Mouse (Mus musculus) induced T-regulatory cell, adult 2 months (primary cell): Measurements from ENCODE around the gene Eps15.
"Not testable (repeated sequence)": the region's sequence is repeated elsewhere in the genome, so short reads cannot be mapped to it uniquely, and the experiment has no call there.

Experiments
- DNase-seq: peaks from one replicate; pipeline ENCODE4 v3.0.0-alpha.2; 2012; ENCODE audit warnings: low read depth

Gene Eps15

GRCm38 (mm10) chr4:109400366-109400980 is 120.4 kb downstream of the Eps15 start:
- DNase-seq: no peak

DNA sequence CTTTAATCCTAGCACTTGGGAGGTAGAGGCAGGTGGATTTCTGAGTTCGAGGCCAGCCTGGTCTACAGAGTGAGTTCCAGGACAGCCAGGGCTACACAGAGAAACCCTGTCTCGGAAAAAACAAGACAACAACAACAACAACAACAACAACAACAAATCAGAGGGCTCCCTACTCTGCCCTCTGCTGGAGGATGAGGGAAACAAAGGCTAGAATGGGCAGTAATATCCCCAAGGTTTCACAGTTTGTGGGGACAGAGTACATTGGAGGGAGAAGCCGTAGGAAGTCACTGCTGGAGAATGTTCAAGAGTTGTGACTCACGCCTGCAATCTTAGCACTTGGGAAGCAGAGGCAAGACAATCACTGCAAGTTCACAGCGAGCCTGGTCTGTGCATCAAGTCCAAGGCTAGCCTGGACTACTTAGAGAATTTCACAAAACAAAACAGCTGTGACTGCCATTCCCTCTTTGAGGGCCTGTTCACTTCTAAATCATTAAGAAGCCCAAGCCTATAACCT is 121.2 kb downstream of the Eps15 start:
- peak; percentile 7 for DNase-seq

DNA sequence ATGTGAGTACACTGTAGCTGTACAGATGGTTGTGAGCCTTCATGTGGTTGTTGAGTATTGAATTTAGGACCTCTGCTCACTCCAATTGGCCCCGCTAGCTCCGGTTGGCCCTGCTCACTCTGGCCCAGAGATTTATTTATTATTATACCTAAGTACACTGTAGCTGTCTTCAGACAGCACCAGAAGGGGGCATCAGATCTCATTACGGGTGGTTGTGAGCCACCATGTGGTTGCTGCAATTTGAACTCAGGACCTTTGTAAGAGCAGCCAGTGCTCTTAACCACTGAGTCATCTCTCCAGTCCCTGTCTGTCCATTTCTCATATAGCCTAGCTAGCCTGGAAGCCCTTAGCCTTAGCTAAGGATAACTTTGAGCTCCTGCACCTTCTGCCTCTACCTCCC is 124.8 kb downstream of the Eps15 start:
- not testable (repeated sequence) for DNase-seq

- DNase-seq: no peak
Measured at GRCm38 (mm10) chr4:109405415-109405814, 125.3 kb downstream of the Eps15 start.

DNA sequence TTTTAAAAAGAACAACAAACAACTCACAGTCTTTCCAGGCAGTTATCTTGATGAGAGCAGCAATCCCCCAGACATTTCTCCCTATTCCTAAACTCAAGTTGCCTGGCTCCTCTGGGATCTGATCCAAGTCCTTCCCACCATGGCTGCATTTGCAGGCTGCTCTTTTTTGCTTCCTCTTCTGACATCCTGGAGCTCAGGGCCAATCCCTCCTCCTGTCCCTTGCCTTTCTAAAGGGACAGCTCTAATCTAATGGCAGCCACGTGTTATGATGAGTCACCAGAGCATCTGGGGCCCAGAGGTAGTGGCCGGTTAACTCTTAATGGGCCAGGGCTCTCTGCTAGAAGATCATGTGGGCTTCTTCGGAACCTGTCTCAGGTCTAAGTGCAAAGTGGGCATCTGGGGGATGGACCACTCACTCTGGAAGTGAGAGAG is 126.0 kb downstream of the Eps15 start:
- no peak for DNase-seq

DNA sequence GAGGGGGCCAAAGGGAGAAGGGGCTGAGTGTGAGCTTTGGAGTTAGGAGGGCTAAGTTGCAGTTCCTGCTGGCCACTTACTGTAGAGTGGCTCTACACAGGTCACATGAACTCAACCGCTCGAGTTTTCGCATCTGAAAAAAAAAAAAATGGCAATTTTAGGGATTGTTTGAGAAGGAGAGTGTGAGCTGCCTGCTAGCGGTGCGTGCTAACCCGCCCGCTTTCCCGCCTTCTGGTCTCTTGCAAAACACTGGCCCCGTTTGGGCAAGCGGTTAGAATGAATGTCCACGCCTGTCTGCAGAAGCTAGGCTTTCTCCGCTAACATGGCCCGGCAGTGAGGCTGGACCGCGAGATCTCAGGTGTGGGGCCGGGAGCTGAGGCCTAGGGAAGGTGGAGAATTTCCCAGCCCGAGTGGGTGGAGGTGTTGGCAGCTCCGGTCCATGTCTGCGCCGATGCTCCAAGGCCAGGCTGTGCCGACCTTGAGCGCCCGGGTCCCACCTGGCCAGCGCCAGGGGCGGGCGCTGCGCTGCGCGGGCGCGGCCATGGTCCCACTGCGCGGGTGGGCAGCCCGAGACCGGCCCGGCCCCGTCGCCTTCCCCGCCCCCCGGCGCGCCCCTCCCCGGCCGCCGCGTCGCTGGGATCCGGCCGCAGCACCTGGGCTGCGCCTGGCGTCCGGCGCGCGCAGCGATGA is 126.6 kb downstream of the Eps15 start, which contains the start of gene Ttc39a:
TSS of gene Ttc39a (plus strand) at position 138 of the 690 bp plus-strand sequence.
- no peak for DNase-seq

DNA sequence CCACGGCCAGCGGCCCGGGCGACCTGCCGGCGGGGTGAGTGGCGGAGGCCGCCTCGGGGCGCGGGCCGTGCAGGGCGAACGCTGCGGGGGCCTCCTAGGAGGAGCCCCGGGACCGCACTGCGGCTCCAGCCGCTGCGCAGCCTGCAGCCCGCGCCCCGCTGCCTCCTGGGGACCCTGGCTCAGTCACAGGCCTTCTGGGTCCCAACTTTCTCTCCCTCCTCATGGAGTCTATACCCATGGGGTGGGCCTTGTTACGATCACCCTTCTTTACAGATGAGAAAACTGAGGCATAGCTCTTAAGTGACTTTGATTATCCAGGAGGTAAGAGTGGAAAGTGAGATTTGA is 127.1 kb downstream of the Eps15 start:
- DNase-seq: no peak

- no peak for DNase-seq
Measured at GRCm38 (mm10) chr4:109407701-109408485, 127.8 kb downstream of the Eps15 start.

- no peak for DNase-seq
Measured at GRCm38 (mm10) chr4:109410681-109411376, 130.8 kb downstream of the Eps15 start.

- no peak for DNase-seq
Measured at GRCm38 (mm10) chr4:109411377-109411967, 131.4 kb downstream of the Eps15 start.

GRCm38 (mm10) chr4:109412233-109412632 is 132.2 kb downstream of the Eps15 start:
- no peak for DNase-seq

- DNase-seq: no peak
Measured at GRCm38 (mm10) chr4:109417998-109418397, 137.9 kb downstream of the Eps15 start.

DNA sequence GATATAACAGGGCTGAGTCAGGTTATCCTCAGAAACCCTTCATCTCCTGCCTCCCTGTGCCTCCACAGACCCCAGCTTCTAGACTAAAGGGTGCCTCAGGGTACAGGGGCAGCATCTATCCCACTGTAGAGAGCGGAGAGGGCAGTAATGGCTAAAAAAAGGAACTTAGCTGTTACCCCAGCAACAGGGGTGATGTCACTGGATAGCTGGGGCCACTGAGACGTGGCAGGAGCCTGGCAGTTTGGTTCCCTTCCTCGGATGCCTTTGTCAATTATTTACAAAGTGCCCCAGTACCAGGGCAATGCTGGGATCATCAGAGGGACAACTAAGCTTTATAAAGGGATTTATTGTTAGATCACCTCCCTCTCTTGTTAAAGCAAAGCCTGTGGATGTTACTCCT is 138.9 kb downstream of the Eps15 start:
- no peak for DNase-seq

GRCm38 (mm10) chr4:109419563-109419962 is 139.5 kb downstream of the Eps15 start:
- no peak for DNase-seq

- DNase-seq: peak; percentile 13
Measured at GRCm38 (mm10) chr4:109420138-109420795, 140.2 kb downstream of the Eps15 start.

- no peak for DNase-seq
Measured at GRCm38 (mm10) chr4:109421608-109422007, 141.5 kb downstream of the Eps15 start.

DNA sequence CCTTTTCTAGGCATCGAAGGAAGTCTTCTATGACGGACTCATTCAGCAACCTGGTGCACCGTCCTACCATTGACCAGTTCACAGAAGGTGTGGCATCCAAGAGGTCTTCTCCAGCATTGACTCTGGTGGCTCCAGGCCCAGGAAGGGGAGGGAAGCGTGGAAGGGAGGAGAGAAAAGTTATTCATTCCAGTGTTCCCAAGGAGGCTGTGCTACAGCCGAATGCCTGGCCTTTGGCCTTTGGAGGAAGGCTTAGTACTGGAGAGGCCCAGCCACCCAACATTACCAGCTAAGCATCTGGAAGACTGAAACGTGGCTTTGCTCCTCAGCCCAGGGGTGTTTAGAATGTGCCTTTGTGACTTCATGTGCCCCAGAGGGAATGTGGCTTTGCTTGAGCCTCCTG is 142.4 kb downstream of the Eps15 start:
- DNase-seq: no peak

DNA sequence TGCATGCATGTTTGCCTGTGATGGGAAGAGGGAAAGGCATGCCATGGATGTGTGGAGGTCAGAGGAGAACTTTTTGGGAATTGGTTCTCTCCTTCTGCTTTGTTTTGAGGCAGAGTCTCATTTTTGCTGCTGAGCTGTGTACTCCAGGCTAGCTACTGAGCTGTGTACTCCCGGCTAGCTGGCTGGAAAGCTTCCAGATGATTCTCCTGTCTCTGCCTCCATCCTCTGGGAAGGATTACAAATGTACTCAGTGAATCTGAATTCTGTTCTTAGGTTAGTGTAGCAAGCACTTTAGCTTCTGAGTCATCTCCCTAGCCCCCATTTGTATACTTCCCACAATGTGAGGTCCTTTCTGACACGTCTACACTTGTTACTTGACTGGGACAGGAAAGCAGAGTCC is 143.4 kb downstream of the Eps15 start:
- DNase-seq: no peak

DNA sequence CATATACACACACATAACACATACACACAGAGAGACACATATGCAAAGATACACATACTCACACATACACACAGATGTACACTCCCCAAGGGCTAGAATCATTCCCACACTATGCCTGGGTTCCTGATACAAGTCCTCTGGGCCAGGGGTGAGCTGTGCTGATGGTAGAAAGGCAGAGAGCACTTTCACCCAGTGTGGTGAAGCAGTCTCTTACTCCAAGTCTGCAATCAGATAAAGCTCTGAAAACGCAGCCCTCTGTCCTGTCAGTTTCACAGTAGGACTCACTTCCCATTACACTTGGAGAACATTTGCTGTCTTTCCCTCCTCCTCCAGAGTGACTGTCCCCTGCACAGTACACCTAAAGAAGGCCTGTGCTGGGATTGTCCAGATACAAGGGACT is 147.0 kb downstream of the Eps15 start:
- no peak for DNase-seq

- no peak for DNase-seq
Measured at GRCm38 (mm10) chr4:109430250-109430649, 150.2 kb downstream of the Eps15 start.

DNA sequence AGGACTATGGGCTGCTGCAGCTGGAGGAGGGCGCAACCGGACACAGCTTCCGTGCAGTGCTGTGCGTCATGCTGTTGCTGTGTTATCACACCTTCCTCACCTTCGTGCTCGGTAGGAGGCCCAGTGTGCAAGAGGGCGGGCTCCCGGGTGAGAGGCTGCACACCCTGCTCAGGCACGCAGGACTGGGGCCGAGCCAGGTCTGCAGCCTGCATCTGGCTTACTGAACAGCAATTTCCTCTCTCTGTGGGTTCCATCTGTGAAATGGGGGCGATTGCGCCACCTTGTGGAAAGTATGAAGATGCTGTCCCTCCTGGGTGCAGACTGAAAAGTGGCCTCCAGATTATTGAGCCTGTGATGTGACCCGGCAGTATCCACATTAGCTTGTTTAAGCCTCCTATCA is 150.8 kb downstream of the Eps15 start:
- DNase-seq: peak; percentile 72
